Mouse (Mus musculus): ENCODE results near the gene Rpl10a. TPM values are rescaled to one million over a fixed set of nuclear protein-coding genes. Genes with fewer than 3 reads are reported as not detected.
"Not testable (repeated sequence)": the region's sequence is repeated elsewhere in the genome, so short reads cannot be mapped to it uniquely, and the experiment has no call there.

Gene Rpl10a
- total and polyA plus RNA-seq, 2 experiments from 2014 or later, result 366 to 1,161 TPM

DNA sequence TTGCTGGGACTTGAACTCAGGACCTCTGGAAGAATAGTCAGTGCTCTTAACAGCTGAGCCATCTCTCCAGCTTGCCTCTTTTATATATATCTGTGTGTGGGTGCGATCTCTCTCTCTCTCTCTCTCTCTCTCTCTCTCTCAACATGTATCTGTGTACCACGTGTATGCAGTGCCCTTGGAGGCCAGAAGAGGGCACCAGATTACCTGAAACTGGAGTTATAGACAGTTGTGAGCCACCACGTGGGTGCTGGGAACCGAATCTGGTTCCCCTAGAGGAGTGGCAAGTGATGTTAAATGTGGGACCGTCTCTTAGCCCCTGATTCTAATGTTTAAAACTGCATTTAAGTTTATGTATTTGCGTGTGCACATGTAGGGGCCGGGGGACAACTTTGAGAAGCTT is 3.9 kb upstream of the Rpl10a start:
- not testable (repeated sequence) for H3K9me3 ChIP-seq (ENCODE audit: low read length); ATAC-seq; DNase-seq; H3K27ac ChIP-seq (ENCODE audit: low read depth, low read length); H3K9ac ChIP-seq; H3K4me3 ChIP-seq (ENCODE audit: low read depth, low read length); H3K27me3 ChIP-seq (ENCODE audit: insufficient read depth, low read length); H3K4me2 ChIP-seq (ENCODE audit: low read depth); H3K4me1 ChIP-seq (ENCODE audit: insufficient read depth)
- WGBS, result 92% methylated on average over 7 of the region's 7 CpGs
- H3K36me3 ChIP-seq (ENCODE audit: insufficient read depth), result peaks cover 16% of the 10 kb centered on the region
- 0 out of 2 replicates have a peak, but pooled peaks have one; percentile 28 for TF ChIP-seq CTCF (IDR thresholded peaks at IDR 0.05; ENCODE audit: low read depth)

DNA sequence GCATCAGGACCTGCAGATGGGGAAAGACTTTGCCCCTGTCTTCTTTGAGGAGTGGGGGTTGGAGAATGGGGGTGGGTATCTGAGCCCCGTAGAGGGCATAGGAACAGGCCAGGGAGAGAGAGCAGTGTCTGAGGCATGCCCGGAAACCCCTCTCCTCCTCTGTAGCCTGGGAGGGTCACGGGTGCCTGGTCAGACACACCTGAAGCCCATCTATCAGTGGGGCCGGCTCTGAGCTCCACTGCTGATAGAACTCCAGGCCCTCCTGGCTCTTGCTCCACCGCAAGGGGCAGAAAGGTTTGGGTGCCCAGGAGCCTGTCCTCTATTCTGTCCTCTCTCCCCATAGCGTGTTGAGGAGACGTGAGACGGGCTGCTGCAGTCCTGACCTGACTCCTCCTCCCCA is 2.5 kb upstream of the Rpl10a start:
- H3K9ac ChIP-seq, result no peak overlapping the region
- H3K9me3 ChIP-seq (ENCODE audit: low read length), result no peaks in the 10 kb centered on the region
- H3K4me1 ChIP-seq (ENCODE audit: insufficient read depth), result peaks cover 14% of the 10 kb centered on the region
- ATAC-seq, result no peak
- no peak overlapping the region for H3K4me3 ChIP-seq (ENCODE audit: low read depth, low read length)
- WGBS, result 97% methylated on average over 8 of the region's 8 CpGs
- peaks cover 24% of the 10 kb centered on the region for H3K36me3 ChIP-seq (ENCODE audit: insufficient read depth)
- no peak overlapping the region for H3K4me2 ChIP-seq (ENCODE audit: low read depth)
- TF ChIP-seq CTCF (IDR thresholded peaks at IDR 0.05; ENCODE audit: low read depth), result no peak
- H3K27ac ChIP-seq (ENCODE audit: low read depth, low read length), result no peak overlapping the region
- no peak for DNase-seq
- H3K27me3 ChIP-seq (ENCODE audit: insufficient read depth, low read length), result no peaks in the 10 kb centered on the region

DNA sequence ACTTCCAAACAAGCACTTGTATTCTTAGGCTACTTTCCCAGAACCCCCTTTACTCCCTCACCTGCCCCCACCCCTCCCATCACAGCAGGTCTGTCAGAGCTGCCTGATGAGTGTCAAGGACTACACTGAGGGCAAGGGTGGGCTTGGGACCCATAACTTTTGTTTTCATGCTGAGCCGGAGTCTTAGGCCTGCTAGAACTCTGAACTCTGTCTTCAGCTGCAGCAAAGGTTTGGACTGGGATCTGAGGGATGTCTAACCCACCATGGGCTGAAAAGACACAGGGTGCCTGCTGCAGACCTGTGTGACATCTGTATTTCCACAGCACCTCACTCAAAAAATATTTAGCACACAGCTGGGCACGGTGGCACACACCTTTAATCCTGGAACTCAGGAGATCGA is 1.3 kb upstream of the Rpl10a start:
- TF ChIP-seq CTCF (IDR thresholded peaks at IDR 0.05; ENCODE audit: low read depth), result no peak
- DNase-seq (no peak), ATAC-seq (no peak)
- Histone ChIP-seq H3K9ac (no peak overlapping the region), H3K9me3 (ENCODE audit: low read length) (no peaks in the 10 kb centered on the region), H3K27ac (ENCODE audit: low read depth, low read length) (no peak overlapping the region), H3K4me2 (ENCODE audit: low read depth) (no peak overlapping the region), H3K27me3 (ENCODE audit: insufficient read depth, low read length) (no peaks in the 10 kb centered on the region), H3K36me3 (ENCODE audit: insufficient read depth) (peaks cover 25% of the 10 kb centered on the region), H3K4me1 (ENCODE audit: insufficient read depth) (peaks cover 14% of the 10 kb centered on the region), H3K4me3 (ENCODE audit: low read depth, low read length) (no peak overlapping the region)
- 85% methylated on average over 3 of the region's 3 CpGs for WGBS

DNA sequence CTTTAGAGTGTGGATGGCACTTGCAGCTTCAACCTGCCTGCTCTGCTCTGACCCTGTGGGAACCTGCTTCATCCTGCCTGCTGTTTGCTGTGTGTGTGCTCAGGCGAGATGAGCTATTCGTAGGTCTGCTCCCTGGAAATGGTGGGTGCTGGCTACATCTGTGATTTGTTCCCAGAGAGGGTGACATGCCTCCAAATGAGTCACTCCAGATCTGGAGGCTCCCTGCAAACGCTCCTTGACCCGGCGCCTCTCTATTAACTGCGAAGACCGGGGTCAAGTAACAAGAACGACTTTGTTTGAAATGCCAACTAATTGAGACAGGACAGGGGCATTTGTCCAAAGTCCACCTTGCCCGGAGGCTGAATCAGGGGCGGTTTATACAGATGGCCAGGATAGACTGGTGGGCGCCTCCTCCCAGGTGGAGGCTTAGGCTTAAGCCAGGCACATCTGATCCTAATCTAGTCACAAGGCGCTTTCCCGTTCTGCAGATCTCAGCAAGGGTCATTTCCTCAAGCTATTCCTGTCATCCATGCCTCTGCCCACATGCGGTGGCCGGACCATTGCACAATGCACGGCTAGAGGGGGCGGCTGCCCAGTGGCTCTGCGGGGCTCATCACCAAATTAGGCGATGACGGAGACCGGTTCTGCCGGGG is 472 bp upstream of the Rpl10a start:
- Histone ChIP-seq H3K27ac (ENCODE audit: low read depth, low read length) (peak overlapping the region; percentile 95), H3K4me1 (ENCODE audit: insufficient read depth) (peaks cover 14% of the 10 kb centered on the region), H3K4me2 (ENCODE audit: low read depth) (peak overlapping the region; percentile 79), H3K4me3 (ENCODE audit: low read depth, low read length) (peak overlapping the region; percentile 59), H3K9me3 (ENCODE audit: low read length) (no peaks in the 10 kb centered on the region), H3K27me3 (ENCODE audit: insufficient read depth, low read length) (no peaks in the 10 kb centered on the region), H3K9ac (peak overlapping the region; percentile 93), H3K36me3 (ENCODE audit: insufficient read depth) (peaks cover 18% of the 10 kb centered on the region)
- TF ChIP-seq CTCF (IDR thresholded peaks at IDR 0.05; ENCODE audit: low read depth), result no peak
- ATAC-seq, result peak; percentile 33
- 12% methylated on average over 22 of the region's 22 CpGs for WGBS
- DNase-seq, result peak; percentile 45

DNA sequence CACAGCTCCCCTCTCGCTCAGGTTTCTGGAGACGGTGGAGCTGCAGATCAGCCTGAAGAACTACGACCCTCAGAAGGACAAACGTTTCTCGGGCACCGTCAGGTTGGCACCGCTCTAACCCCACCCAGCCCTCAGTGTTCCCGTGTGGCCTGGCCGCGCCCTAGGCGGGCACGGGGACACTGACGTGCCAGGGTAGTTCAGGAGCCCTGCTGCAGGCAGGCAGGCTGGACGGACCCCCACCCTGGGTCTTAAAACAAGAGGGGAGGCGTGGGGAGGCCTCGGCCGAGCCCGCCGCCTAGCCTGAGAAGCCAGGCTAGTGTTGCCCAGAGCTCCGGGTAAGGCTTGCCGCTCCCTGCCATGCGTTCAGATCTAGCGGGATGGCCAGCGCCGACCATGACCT is 675 bp downstream of the Rpl10a start:
- peaks cover 14% of the 10 kb centered on the region for H3K4me1 ChIP-seq (ENCODE audit: insufficient read depth)
- H3K36me3 ChIP-seq (ENCODE audit: insufficient read depth), result peaks cover 18% of the 10 kb centered on the region
- H3K9me3 ChIP-seq (ENCODE audit: low read length), result no peaks in the 10 kb centered on the region
- peak overlapping the region; percentile 93 for H3K9ac ChIP-seq
- ATAC-seq (no peak), DNase-seq (no peak)
- peak overlapping the region; percentile 79 for H3K4me2 ChIP-seq (ENCODE audit: low read depth)
- WGBS, result 1% methylated on average over 25 of the region's 25 CpGs
- peak overlapping the region; percentile 59 for H3K4me3 ChIP-seq (ENCODE audit: low read depth, low read length)
- H3K27me3 ChIP-seq (ENCODE audit: insufficient read depth, low read length), result no peaks in the 10 kb centered on the region
- H3K27ac ChIP-seq (ENCODE audit: low read depth, low read length), result peak overlapping the region; percentile 95
- no peak for TF ChIP-seq CTCF (IDR thresholded peaks at IDR 0.05; ENCODE audit: low read depth)

DNA sequence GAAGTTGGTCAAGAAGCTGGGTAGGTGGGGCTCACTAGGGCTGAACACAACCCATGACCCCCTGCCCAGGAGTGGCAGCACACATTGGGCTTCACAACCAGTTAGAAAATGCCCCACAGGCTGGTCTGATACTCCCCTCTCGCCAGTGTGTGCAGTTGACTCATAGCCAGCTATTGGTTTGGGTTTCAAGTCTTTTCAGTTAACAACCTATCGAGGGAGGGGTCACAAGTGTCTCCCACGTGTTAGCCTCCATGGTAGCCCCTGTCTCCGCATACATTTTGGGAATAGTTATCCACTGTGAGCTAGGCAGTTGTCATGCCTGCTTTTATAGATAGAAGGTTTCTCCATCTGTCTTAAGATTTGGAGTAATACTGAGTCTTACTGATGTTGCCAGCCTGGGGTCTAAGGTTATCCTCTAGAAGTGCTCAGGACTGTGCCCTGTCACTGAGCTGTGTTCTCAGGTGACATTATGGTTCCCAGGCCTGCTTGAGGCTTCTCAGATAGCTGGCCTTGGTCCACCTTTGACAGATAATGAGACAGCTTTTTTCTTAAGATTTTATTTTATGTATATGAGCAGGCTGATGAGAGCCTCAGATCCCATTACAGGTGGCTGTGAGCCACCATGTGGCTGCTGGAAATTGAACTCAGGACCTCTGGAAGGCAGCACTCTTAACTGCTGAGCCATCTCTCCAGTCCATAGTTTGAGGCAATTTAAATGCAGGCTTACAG is 1.4 kb downstream of the Rpl10a start:
- H3K9ac ChIP-seq, result peak overlapping the region; percentile 93
- H3K4me3 ChIP-seq (ENCODE audit: low read depth, low read length), result peak overlapping the region; percentile 59
- no peak for DNase-seq
- 9% methylated on average over 4 of the region's 4 CpGs for WGBS
- peak overlapping the region; percentile 95 for H3K27ac ChIP-seq (ENCODE audit: low read depth, low read length)
- no peak for TF ChIP-seq CTCF (IDR thresholded peaks at IDR 0.05; ENCODE audit: low read depth)
- H3K36me3 ChIP-seq (ENCODE audit: insufficient read depth), result peaks cover 18% of the 10 kb centered on the region
- no peaks in the 10 kb centered on the region for H3K27me3 ChIP-seq (ENCODE audit: insufficient read depth, low read length)
- H3K4me1 ChIP-seq (ENCODE audit: insufficient read depth), result peaks cover 14% of the 10 kb centered on the region
- H3K9me3 ChIP-seq (ENCODE audit: low read length), result no peaks in the 10 kb centered on the region
- H3K4me2 ChIP-seq (ENCODE audit: low read depth), result peak overlapping the region; percentile 79
- ATAC-seq, result no peak

DNA sequence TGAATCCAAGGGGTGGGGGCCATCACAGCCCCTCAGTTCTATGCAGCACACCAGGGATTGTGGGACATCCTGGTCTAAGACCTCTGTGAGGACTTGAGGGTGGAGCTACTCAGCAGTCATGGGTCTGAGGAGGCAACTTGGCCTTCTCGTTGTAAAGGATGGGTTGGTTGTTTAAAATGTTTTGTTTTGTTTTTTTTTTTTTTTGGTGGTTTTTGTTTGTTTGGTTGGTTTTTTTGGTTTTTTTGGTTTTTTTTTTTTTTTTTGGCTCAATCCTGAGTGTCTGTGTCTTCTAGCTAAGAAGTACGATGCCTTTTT is 1.9 kb downstream of the Rpl10a start:
- H3K27ac ChIP-seq (ENCODE audit: low read depth, low read length), result no peak overlapping the region
- WGBS, result 27% methylated on average over 2 of the region's 2 CpGs
- peak overlapping the region; percentile 79 for H3K4me2 ChIP-seq (ENCODE audit: low read depth)
- no peaks in the 10 kb centered on the region for H3K27me3 ChIP-seq (ENCODE audit: insufficient read depth, low read length)
- peaks cover 18% of the 10 kb centered on the region for H3K36me3 ChIP-seq (ENCODE audit: insufficient read depth)
- 0 out of 2 replicates have a peak overlapping the region, but pooled peaks have one; percentile 93 for H3K9ac ChIP-seq
- ATAC-seq (no peak), DNase-seq (no peak)
- peaks cover 14% of the 10 kb centered on the region for H3K4me1 ChIP-seq (ENCODE audit: insufficient read depth)
- H3K9me3 ChIP-seq (ENCODE audit: low read length), result no peaks in the 10 kb centered on the region
- no peak overlapping the region for H3K4me3 ChIP-seq (ENCODE audit: low read depth, low read length)
- TF ChIP-seq CTCF (IDR thresholded peaks at IDR 0.05; ENCODE audit: low read depth), result no peak

DNA sequence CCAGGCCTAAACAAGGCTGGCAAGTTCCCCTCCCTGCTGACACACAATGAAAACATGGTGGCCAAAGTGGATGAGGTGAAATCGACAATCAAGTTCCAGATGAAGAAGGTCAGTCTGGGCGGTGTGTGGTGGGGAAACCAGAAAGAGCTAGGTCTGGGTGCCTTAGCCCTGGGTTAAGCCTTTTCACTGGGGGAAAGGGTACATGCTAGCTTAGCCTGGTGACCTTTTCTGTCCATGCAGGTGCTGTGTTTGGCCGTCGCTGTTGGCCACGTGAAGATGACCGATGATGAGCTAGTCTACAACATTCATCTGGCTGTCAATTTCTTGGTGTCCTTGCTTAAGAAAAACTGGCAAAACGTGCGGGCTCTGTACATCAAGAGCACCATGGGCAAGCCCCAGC is 2.3 kb downstream of the Rpl10a start:
- Histone ChIP-seq H3K4me1 (ENCODE audit: insufficient read depth) (peaks cover 14% of the 10 kb centered on the region), H3K36me3 (ENCODE audit: insufficient read depth) (peaks cover 18% of the 10 kb centered on the region)
- H3K9me3 ChIP-seq (ENCODE audit: low read length); ATAC-seq; H3K27ac ChIP-seq (ENCODE audit: low read depth, low read length); DNase-seq; H3K4me2 ChIP-seq (ENCODE audit: low read depth); H3K9ac ChIP-seq; H3K27me3 ChIP-seq (ENCODE audit: insufficient read depth, low read length); H3K4me3 ChIP-seq (ENCODE audit: low read depth, low read length): not testable (repeated sequence)
- 57% methylated on average over 6 of the region's 8 CpGs for WGBS
